Mouse (Mus musculus) kidney, embryonic 16.5 days (tissue): ENCODE results near the gene Cbr3. TPM values are rescaled to one million over a fixed set of nuclear protein-coding genes. Genes with fewer than 3 reads are reported as not detected.
"Not testable (repeated sequence)": the region's sequence is repeated elsewhere in the genome, so short reads cannot be mapped to it uniquely, and the experiment has no call there.

Experiments used
- ATAC-seq: fragments of 200-750 bp; cut with Nextera tagmentation; 2 replicates; pipeline ENCODE4 v1.8.0; 2017; ENCODE audit warnings: moderate TSS enrichment; ENCODE audit not compliant: low FRiP score, low TSS enrichment
- H3K27ac ChIP-seq: fragments of 300-500 bp; sonication (generic); 2 replicates; pipeline ENCODE4 v1.5.1; 2014; ENCODE audit warnings: low read length
- H3K27me3 ChIP-seq: fragments of 300-500 bp; sonication (generic); 2 replicates; pipeline ENCODE4 v1.6.1; 2014; ENCODE audit warnings: low read length, control low read depth, mixed read lengths; ENCODE audit not compliant: insufficient read depth
- H3K36me3 ChIP-seq: fragments of 300-500 bp; sonication (generic); 2 replicates; pipeline ENCODE4 v1.6.1; 2014; ENCODE audit warnings: low read length, control low read depth, mixed read lengths; ENCODE audit not compliant: insufficient read depth
- H3K4me1 ChIP-seq: fragments of 300-500 bp; sonication (generic); 2 replicates; pipeline ENCODE4 v1.6.1; 2014; ENCODE audit warnings: low read length, control low read depth, mixed read lengths; ENCODE audit not compliant: insufficient read depth
- H3K4me2 ChIP-seq: fragments of 300-500 bp; sonication (generic); replicated peaks from 2 replicates; pipeline ENCODE4 v1.6.1; 2014; ENCODE audit warnings: low read depth, low read length
- H3K4me3 ChIP-seq: fragments of 300-500 bp; sonication (generic); 2 replicates; pipeline ENCODE4 v1.5.1; 2014; ENCODE audit warnings: mild to moderate bottlenecking, low read length
- H3K9ac ChIP-seq: fragments of 300-500 bp; sonication (generic); replicated peaks from 2 replicates; pipeline ENCODE4 v1.6.1; 2014; ENCODE audit warnings: low read length
- H3K9me3 ChIP-seq: fragments of 300-500 bp; sonication (generic); 2 replicates; pipeline ENCODE4 v1.6.1; 2016; ENCODE audit warnings: low read length, control low read depth
- WGBS: fragments of 180-500 bp; shearing (Covaris S2); extraction: QIAGEN DNeasy Blood & Tissue Kit; methylation state at CpG from one replicate; pipeline ENCODE4 v1.1.7; 2014; 5-methylcytosine and 5-hydroxymethylcytosine counted together
- polyA plus RNA-seq: library from polyadenylated mRNA; unstranded; fragments of >200 nt; fragmentation: Nextera tagmentation; extraction: Ambion mirVana; gene quantifications from 2 replicates; pipeline ENCODE4 v1.2.1, GENCODE M21; 2015

Cbr3 gene
- polyA plus RNA-seq, 1 experiment from 2014 or later, result 8.6 TPM

- Histone ChIP-seq H3K9me3 (no peaks in the 10 kb centered on the region), H3K4me2 (peak overlapping the region; percentile 97), H3K4me1 (peaks cover 16% of the 10 kb centered on the region), H3K9ac (no peak overlapping the region), H3K27ac (no peak overlapping the region), H3K27me3 (peaks cover 38% of the 10 kb centered on the region), H3K36me3 (no peaks in the 10 kb centered on the region), H3K4me3 (peak overlapping the region; percentile 59)
- WGBS, result 22% methylated on average over 13 of the region's 13 CpGs
- ATAC-seq, result no peak
These were observed 793 bp upstream of the Cbr3 start for GRCm38 (mm10) chr16:93682156-93682688.

- peak overlapping the region; percentile 59 for H3K4me3 ChIP-seq
- 1% methylated on average over 53 of the region's 53 CpGs for WGBS
- no peaks in the 10 kb centered on the region for H3K36me3 ChIP-seq
- H3K9ac ChIP-seq, result peak overlapping the region; percentile 67
- peak; percentile 21; the same call in 1 of the 2 replicates for ATAC-seq
- peak overlapping the region; percentile 97 for H3K4me2 ChIP-seq
- no peaks in the 10 kb centered on the region for H3K9me3 ChIP-seq
- H3K27me3 ChIP-seq, result peaks cover 38% of the 10 kb centered on the region
- peaks cover 16% of the 10 kb centered on the region for H3K4me1 ChIP-seq
- no peak overlapping the region for H3K27ac ChIP-seq
These were observed 657 bp downstream of the Cbr3 start for GRCm38 (mm10) chr16:93683508-93684236.

GRCm38 (mm10) chr16:93684441-93684840 lies 1.4 kb downstream of the Cbr3 start:
- peaks cover 38% of the 10 kb centered on the region for H3K27me3 ChIP-seq
- H3K27ac ChIP-seq, result no peak overlapping the region
- H3K4me2 ChIP-seq, result peak overlapping the region; percentile 97
- H3K9me3 ChIP-seq, result no peaks in the 10 kb centered on the region
- H3K4me1 ChIP-seq, result peaks cover 16% of the 10 kb centered on the region
- no peak for ATAC-seq
- H3K36me3 ChIP-seq, result no peaks in the 10 kb centered on the region
- H3K9ac ChIP-seq, result 0 out of 2 replicates have a peak overlapping the region, but pooled peaks have one; percentile 67
- WGBS, result 29% methylated on average over 7 of the region's 7 CpGs
- peak overlapping the region; percentile 59 for H3K4me3 ChIP-seq

- not testable (repeated sequence) for ATAC-seq, H3K4me2 ChIP-seq, H3K27ac ChIP-seq, H3K9me3 ChIP-seq, H3K36me3 ChIP-seq, H3K9ac ChIP-seq, H3K4me3 ChIP-seq
- H3K4me1 ChIP-seq, result peaks cover 16% of the 10 kb centered on the region
- 95% methylated on average over 3 of the region's 3 CpGs for WGBS
- H3K27me3 ChIP-seq, result peaks cover 38% of the 10 kb centered on the region
These were observed 2.8 kb downstream of the Cbr3 start for GRCm38 (mm10) chr16:93685783-93686182.

- Histone ChIP-seq H3K27ac (no peak overlapping the region), H3K4me1 (peaks cover 16% of the 10 kb centered on the region), H3K9ac (no peak overlapping the region), H3K4me3 (no peak overlapping the region), H3K27me3 (peaks cover 35% of the 10 kb centered on the region), H3K9me3 (no peaks in the 10 kb centered on the region), H3K36me3 (no peaks in the 10 kb centered on the region), H3K4me2 (peak overlapping the region; percentile 39)
- WGBS, result 63% methylated on average over 6 of the region's 7 CpGs
- no peak for ATAC-seq
These were observed 3.4 kb downstream of the Cbr3 start for GRCm38 (mm10) chr16:93686421-93686820.

GRCm38 (mm10) chr16:93686945-93687344 lies 3.9 kb downstream of the Cbr3 start:
- no peak for ATAC-seq
- WGBS, result 30% methylated on average over 5 of the region's 5 CpGs
- peaks cover 29% of the 10 kb centered on the region for H3K27me3 ChIP-seq
- no peak overlapping the region for H3K27ac ChIP-seq
- H3K4me1 ChIP-seq, result peaks cover 16% of the 10 kb centered on the region
- H3K4me3 ChIP-seq, result peak overlapping the region; percentile 29
- no peak overlapping the region for H3K9ac ChIP-seq
- H3K4me2 ChIP-seq, result peak overlapping the region; percentile 39
- no peaks in the 10 kb centered on the region for H3K9me3 ChIP-seq
- no peaks in the 10 kb centered on the region for H3K36me3 ChIP-seq

GRCm38 (mm10) chr16:93691206-93691841 lies 8.3 kb downstream of the Cbr3 start:
- no peak overlapping the region for H3K4me2 ChIP-seq
- no peak overlapping the region for H3K27ac ChIP-seq
- ATAC-seq, result peak; percentile 83
- no peak overlapping the region for H3K9ac ChIP-seq
- no peaks in the 10 kb centered on the region for H3K27me3 ChIP-seq
- H3K9me3 ChIP-seq, result no peaks in the 10 kb centered on the region
- H3K4me1 ChIP-seq, result peaks cover 3% of the 10 kb centered on the region; the same call in 1 of the 2 replicates
- no peak overlapping the region for H3K4me3 ChIP-seq
- 65% methylated on average over 6 of the region's 6 CpGs for WGBS
- H3K36me3 ChIP-seq, result no peaks in the 10 kb centered on the region

- H3K36me3 ChIP-seq, result no peaks in the 10 kb centered on the region
These were observed 9.7 kb downstream of the Cbr3 start for GRCm38 (mm10) chr16:93692744-93693143.

GRCm38 (mm10) chr16:93707116-93707515 lies 24.1 kb downstream of the Cbr3 start:
- ATAC-seq, result no peak
- WGBS, result 87% methylated on average over 7 of the region's 7 CpGs
- 0 out of 2 replicates have a peak, but pooled peaks cover 1% of the 10 kb centered on the region for H3K4me1 ChIP-seq
- H3K4me3 ChIP-seq, result no peak overlapping the region
- no peak overlapping the region for H3K4me2 ChIP-seq
- H3K9ac ChIP-seq, result no peak overlapping the region
- H3K9me3 ChIP-seq, result no peaks in the 10 kb centered on the region
- peaks cover 4% of the 10 kb centered on the region for H3K27me3 ChIP-seq
- H3K36me3 ChIP-seq, result no peaks in the 10 kb centered on the region
- no peak overlapping the region for H3K27ac ChIP-seq

More at GRCm38 (mm10) chr16:93692744-93693143, 9.7 kb downstream of the Cbr3 start:
- H3K27ac ChIP-seq, result no peak overlapping the region
- H3K4me2 ChIP-seq, result no peak overlapping the region
- no peak for ATAC-seq
- WGBS, result 73% methylated on average over 2 of the region's 2 CpGs
- no peaks in the 10 kb centered on the region for H3K4me1 ChIP-seq
- H3K4me3 ChIP-seq, result no peak overlapping the region
- H3K9me3 ChIP-seq, result no peaks in the 10 kb centered on the region
- no peaks in the 10 kb centered on the region for H3K27me3 ChIP-seq
- no peak overlapping the region for H3K9ac ChIP-seq
